Mouse (Mus musculus) lung, postnatal 14 days (tissue): ENCODE measurements around the gene Cntn2.
A peak's percentile ranks its signal among the peaks of the same experiment; 100 is the strongest.

Experiments
- DNase-seq: peaks from one replicate; pipeline ENCODE4 v3.0.0; 2021

Cntn2 gene

DNA sequence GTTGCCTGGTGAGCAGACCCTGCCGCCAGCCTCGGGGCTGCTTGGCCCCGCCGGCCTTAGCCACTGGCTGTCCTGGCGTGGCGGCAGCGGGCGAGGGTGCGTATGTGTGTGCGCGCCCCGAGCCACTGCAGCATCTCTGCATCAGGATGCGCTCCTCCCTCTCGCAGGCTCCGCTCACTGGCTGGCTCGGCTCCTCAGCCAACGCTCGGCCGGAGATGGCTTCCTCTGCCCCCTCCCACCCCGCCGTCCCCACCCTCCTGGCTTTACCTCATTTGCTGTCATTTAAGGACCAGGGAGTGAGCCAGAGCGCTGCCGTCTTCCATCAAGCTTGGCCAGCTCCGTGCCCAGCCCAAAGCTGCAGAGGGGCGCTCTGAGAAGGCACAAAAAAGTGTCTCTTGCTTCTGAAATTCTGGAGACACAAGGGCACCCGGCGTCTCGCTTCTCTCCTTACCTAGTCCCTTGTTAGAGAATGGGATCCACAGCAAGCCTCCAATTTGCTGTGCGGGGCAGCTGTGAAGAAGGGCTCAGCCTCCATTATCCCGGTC is at the start of gene Cntn2:
TSS of gene Cntn2 (minus strand) at position 495 of the 545 bp plus-strand sequence.
- no peak for DNase-seq

- no peak for DNase-seq
These were observed 49.1 kb upstream of the Cntn2 start for GRCm38 (mm10) chr1:132592145-132592544.

DNA sequence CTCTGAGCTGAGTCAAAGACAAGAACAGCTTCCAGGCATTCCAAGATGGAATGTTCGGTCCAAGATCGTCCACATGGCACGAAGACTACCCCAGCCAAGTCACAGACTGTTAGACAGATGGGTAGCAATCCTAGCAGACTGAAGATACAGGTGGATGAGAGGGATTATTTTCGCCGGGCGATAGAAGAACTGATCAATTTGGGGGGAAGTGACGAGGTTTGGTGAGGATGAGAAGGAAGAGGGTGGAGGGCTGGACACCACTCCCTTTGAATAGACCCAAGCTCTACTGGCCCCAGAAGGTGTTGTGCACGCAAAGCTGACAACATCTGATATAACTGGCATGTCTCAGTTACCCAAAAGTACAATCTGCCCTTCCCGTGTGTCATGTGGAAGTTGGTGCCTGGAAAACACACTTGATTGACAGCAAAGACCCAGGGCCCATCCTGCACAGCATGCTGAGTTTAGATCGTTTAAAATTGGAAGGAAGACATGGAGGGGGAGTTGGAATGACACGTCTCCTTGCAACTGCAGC is 48.4 kb upstream of the Cntn2 start:
- no peak for DNase-seq

DNA sequence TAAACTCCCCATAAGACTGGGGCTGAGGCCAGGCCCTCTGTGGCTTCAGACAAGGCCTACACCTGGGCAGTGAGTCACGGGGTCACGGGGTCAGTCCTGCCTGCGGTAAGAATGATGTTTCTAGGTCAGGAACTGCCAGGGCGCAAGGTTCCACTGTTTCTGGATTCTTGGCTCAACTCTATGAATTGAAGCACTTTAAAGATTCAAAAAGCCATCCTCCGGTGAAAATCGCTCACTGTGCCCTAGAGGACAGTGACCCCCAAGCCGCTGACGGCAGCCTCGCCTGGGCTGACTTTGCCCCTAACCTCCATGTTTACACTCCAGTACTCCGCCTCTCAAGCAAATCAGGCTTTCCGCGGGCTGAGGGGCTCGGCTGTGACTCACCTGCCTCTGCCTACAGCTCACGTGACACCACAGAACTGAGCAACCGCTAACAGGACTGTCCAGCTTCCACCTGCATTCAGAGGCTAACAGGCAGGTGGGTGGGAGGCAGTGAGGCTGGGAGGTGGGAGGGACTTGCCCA is 43.7 kb upstream of the Cntn2 start:
- DNase-seq: no peak

- no peak for DNase-seq
These were observed 42.3 kb upstream of the Cntn2 start for GRCm38 (mm10) chr1:132585376-132585775.

DNA sequence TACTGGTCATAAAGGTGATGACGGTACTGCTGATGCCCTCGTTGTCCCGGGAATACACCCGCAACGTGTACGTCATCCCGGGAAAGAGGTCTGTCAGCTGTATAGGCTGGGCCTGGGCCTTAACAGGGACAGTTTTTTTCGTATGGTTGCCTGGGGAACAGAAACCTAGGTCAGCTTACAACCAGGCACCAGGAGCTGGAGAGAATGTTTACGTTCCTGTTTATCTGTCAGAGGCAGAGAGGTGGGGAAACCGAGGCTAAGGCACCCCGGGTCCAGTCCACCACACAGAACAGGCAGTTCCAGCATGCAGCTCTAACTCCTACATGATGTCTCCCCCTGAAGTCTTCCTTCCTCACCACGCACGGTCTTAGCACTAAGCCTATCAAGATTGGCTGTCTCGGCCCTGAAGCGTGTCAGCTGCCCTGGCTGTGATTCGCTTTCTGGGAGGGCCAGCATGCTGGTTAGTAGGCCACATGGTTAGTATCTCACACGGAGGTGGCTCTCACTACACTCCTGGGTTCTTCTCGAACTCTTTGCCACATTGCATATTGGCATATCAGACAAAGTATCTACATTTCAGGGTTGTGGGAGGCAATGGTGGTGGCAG is 40.0 kb upstream of the Cntn2 start:
- no peak for DNase-seq

- no peak for DNase-seq
These were observed 39.1 kb upstream of the Cntn2 start for GRCm38 (mm10) chr1:132581845-132582839.

- no peak for DNase-seq
These were observed 37.0 kb upstream of the Cntn2 start for GRCm38 (mm10) chr1:132580063-132580462.

GRCm38 (mm10) chr1:132576845-132577244 is 33.8 kb upstream of the Cntn2 start:
- DNase-seq: no peak

GRCm38 (mm10) chr1:132572851-132573250 is 29.8 kb upstream of the Cntn2 start:
- no peak for DNase-seq

DNA sequence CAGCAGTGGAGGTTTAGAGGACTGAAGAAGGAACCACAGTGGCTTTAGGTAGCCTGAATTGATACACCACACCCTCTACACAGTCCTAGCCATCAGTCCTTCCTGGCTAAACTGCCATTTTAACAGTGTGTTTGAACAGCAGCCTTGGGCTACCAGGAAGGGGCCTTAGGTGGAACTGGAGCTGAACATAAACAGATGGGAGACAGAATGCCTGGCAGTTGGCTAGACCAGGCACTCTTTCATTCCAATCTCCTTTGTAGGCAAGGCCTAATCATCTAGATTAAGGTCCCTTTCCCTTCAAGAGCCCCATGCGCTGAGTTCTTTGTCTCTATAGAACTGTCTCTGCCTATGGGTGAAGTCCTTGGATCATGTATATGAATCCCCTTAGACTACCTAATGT is 28.6 kb upstream of the Cntn2 start:
- DNase-seq: no peak

- no peak for DNase-seq
These were observed 27.9 kb upstream of the Cntn2 start for GRCm38 (mm10) chr1:132570906-132571305.

- no peak for DNase-seq
These were observed 27.2 kb upstream of the Cntn2 start for GRCm38 (mm10) chr1:132570068-132570780.

- no peak for DNase-seq
These were observed 26.5 kb upstream of the Cntn2 start for GRCm38 (mm10) chr1:132569516-132569915.

DNA sequence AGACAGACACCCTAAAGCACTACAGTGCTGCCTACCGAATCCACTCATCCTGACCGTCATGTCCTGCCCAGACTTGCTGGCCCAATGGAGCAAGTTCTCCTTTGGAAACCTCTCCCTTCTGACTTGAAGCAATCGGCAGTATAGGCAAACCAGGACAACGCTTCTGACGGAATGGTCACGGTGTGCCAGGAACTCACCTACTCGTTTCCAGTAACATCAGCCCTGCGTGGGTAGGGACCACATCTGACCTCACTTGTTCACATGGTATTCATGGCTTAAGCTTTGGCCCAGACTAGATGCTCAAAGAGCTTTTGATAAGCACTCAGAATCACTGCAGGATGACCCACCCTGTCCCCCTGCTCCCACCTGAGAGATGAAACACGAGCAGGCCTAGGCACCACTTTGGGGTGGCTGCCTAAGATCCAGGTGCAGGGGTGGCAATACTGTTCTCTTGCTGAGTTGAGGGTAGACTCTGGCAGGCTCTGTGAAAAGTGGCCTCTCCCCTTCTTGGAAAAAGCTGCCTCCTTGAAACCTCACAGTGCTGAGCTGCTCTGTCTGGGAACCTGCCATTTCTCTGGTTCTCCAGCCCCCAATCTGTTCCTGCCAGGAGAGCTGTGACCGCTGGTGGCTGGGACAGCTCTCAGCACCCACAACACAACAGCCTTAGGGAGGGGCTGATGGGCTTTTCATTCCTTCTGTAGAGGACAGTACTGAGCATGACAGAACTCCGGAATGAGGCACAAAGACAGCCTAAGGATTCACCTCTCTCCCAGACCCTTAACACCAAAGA is 24.5 kb upstream of the Cntn2 start:
- DNase-seq: no peak

DNA sequence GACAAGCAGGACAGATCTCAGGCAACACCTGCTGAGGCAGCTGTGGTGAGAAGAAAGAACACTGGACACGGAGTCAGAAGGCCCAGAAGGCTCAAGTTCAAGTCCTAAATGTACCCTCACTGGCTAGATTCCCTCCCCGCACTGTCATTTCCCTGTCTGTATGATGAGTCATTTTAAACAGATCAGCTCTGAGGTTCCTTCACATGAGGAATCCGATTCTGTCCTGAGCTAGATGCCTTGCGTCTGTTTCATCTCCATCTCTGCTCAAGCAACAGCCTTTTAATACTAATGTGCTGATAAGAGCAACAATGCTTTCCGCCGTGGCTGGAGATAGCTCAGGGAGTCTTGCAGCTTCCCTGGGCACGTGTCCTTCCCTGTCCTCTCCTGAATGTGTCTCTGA is 22.7 kb upstream of the Cntn2 start:
- DNase-seq: no peak

DNA sequence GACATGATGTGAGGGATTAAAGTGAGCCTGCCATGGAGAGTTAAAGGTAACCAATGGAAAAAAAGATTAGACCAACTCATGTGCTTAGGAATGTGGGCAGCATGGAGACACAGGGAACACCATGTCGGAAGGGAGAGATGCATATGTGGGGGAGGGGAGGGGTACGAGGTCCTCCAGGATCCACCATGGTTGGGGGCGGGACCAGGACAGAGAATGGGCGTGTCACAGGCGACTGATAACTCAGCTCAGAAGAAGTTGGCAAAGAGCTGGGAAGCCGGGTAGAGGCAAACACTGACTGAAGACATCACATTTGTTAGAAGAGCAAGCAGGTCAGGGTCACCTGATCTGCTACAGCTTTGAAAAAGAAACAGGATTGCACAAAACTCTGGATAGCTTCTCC is 21.9 kb upstream of the Cntn2 start:
- DNase-seq: no peak

- no peak for DNase-seq
These were observed 19.3 kb upstream of the Cntn2 start for GRCm38 (mm10) chr1:132562337-132562795.

GRCm38 (mm10) chr1:132560907-132561700 is 18.0 kb upstream of the Cntn2 start:
- DNase-seq: peak; percentile 9

GRCm38 (mm10) chr1:132559045-132559444 is 16.0 kb upstream of the Cntn2 start:
- DNase-seq: no peak
